Mouse (Mus musculus) liver, embryonic 13.5 days (tissue): ENCODE data around the gene Pcbp3. TPM values are rescaled to one million over a fixed set of nuclear protein-coding genes. Genes with fewer than 3 reads are reported as not detected.

Experiments used
- ATAC-seq: fragments of 200-750 bp; cut with Nextera tagmentation; 2 replicates; pipeline ENCODE4 v1.8.0; 2017; ENCODE audit warnings: low read depth, mild to moderate bottlenecking, moderate number of reproducible peaks, moderate library complexity
- DNase-seq: peaks from one replicate; pipeline ENCODE4 v3.0.0; 2022
- H3K27ac ChIP-seq: fragments of 300-500 bp; sonication (generic); 2 replicates; pipeline ENCODE4 v1.5.1; 2015; ENCODE audit warnings: moderate library complexity, mild to moderate bottlenecking, inconsistent platforms
- H3K27me3 ChIP-seq: fragments of 300-500 bp; sonication (generic); 2 replicates; pipeline ENCODE4 v1.6.1; 2015; ENCODE audit warnings: mild to moderate bottlenecking, inconsistent platforms
- H3K36me3 ChIP-seq: fragments of 300-500 bp; sonication (generic); 2 replicates; pipeline ENCODE4 v1.6.1; 2015; ENCODE audit warnings: mild to moderate bottlenecking, inconsistent platforms
- H3K4me1 ChIP-seq: fragments of 300-500 bp; sonication (generic); replicated peaks from 2 replicates; pipeline ENCODE4 v1.6.1; 2015; ENCODE audit warnings: inconsistent platforms
- H3K4me2 ChIP-seq: fragments of 300-500 bp; sonication (generic); 2 replicates; pipeline ENCODE4 v1.6.1; 2015; ENCODE audit warnings: inconsistent platforms, mild to moderate bottlenecking, moderate library complexity
- H3K4me3 ChIP-seq: fragments of 300-500 bp; sonication (generic); replicated peaks from 2 replicates; pipeline ENCODE4 v1.5.1; 2015; ENCODE audit warnings: mild to moderate bottlenecking, inconsistent platforms
- H3K9ac ChIP-seq: fragments of 300-500 bp; sonication (generic); 2 replicates; pipeline ENCODE4 v1.6.1; 2015; ENCODE audit warnings: mild to moderate bottlenecking, inconsistent platforms
- H3K9me3 ChIP-seq: fragments of 300-500 bp; sonication (generic); replicated peaks from 2 replicates; pipeline ENCODE4 v1.6.1; 2016; ENCODE audit warnings: inconsistent platforms
- WGBS: fragments of 180-500 bp; shearing (Covaris S2); methylation state at CpG from one replicate; pipeline ENCODE4 v1.1.7; 2015; ENCODE audit not compliant: insufficient replicate concordance; 5-methylcytosine and 5-hydroxymethylcytosine counted together
- polyA plus RNA-seq: library from polyadenylated mRNA; unstranded; fragments of >200 nt; fragmentation: Nextera tagmentation; extraction: Ambion mirVana; gene quantifications from 2 replicates; pipeline ENCODE4 v1.2.1, GENCODE M21; 2015

The Pcbp3 gene
- polyA plus RNA-seq, result 5.1 and 7.6 TPM in 2 replicates

GRCm38 (mm10) chr10:76961790-76962489, at the start of gene Pcbp3:
Gene Pcbp3 (minus strand): TSS chr10:76961887.
- Histone ChIP-seq H3K4me2 (peak within 1 kb of the TSS; percentile 85), H3K9ac (peak within 1 kb of the TSS; percentile 68), H3K27ac (no peak within 1 kb of the TSS)

GRCm38 (mm10) chr10:77008698-77009097, 47.0 kb upstream of the Pcbp3 start:
- H3K4me1 ChIP-seq, result peaks cover 14% of the 10 kb centered on the region
- H3K9me3 ChIP-seq, result no peaks in the 10 kb centered on the region
- H3K27me3 ChIP-seq, result no peaks in the 10 kb centered on the region
- H3K9ac ChIP-seq, result no peak overlapping the region
- H3K4me2 ChIP-seq, result no peak overlapping the region
- ATAC-seq (no peak), DNase-seq (no peak)
- no peak overlapping the region for H3K4me3 ChIP-seq
- no peaks in the 10 kb centered on the region for H3K36me3 ChIP-seq
- no peak overlapping the region for H3K27ac ChIP-seq
- WGBS, result 66% methylated on average over 2 of the region's 3 CpGs

More at GRCm38 (mm10) chr10:76961790-76962489, at the start of gene Pcbp3:
- 4% methylated on average over 62 of the region's 62 CpGs for WGBS
- DNase-seq, result peak; percentile 90
- Histone ChIP-seq H3K36me3 (no peaks in the 10 kb centered on the region), H3K4me1 (peaks cover 19% of the 10 kb centered on the region), H3K27me3 (peaks cover 14% of the 10 kb centered on the region), H3K4me3 (peak within 1 kb of the TSS; percentile 59), H3K9me3 (no peaks in the 10 kb centered on the region)
- peak; percentile 95 for ATAC-seq

GRCm38 (mm10) chr10:77008109-77008561, 46.4 kb upstream of the Pcbp3 start:
- H3K9me3 ChIP-seq, result no peaks in the 10 kb centered on the region
- WGBS, result 46% methylated on average over 9 of the region's 9 CpGs
- peaks cover 14% of the 10 kb centered on the region for H3K4me1 ChIP-seq
- ATAC-seq, result no peak
- no peak overlapping the region for H3K4me3 ChIP-seq
- no peak for DNase-seq
- no peak overlapping the region for H3K9ac ChIP-seq
- H3K27me3 ChIP-seq, result no peaks in the 10 kb centered on the region
- no peak overlapping the region; the same call in 1 of the 2 replicates for H3K27ac ChIP-seq
- no peaks in the 10 kb centered on the region for H3K36me3 ChIP-seq
- H3K4me2 ChIP-seq, result no peak overlapping the region

- DNase-seq (no peak), ATAC-seq (no peak)
- H3K27me3 ChIP-seq, result no peaks in the 10 kb centered on the region
- H3K27ac ChIP-seq, result no peak overlapping the region; the same call in 1 of the 2 replicates
- H3K4me3 ChIP-seq, result no peak overlapping the region
- peaks cover 14% of the 10 kb centered on the region for H3K4me1 ChIP-seq
- no peak overlapping the region for H3K9ac ChIP-seq
- no peaks in the 10 kb centered on the region for H3K9me3 ChIP-seq
- H3K4me2 ChIP-seq, result no peak overlapping the region
- 48% methylated on average over 8 of the region's 8 CpGs for WGBS
- H3K36me3 ChIP-seq, result no peaks in the 10 kb centered on the region
Measured at GRCm38 (mm10) chr10:77007433-77008108, 45.9 kb upstream of the Pcbp3 start.

GRCm38 (mm10) chr10:77004936-77005335, 43.2 kb upstream of the Pcbp3 start:
- Histone ChIP-seq H3K27ac (no peak overlapping the region), H3K4me1 (peaks cover 11% of the 10 kb centered on the region), H3K4me3 (no peak overlapping the region), H3K9me3 (no peaks in the 10 kb centered on the region), H3K36me3 (no peaks in the 10 kb centered on the region), H3K4me2 (no peak overlapping the region), H3K27me3 (no peaks in the 10 kb centered on the region), H3K9ac (no peak overlapping the region)
- 39% methylated on average over 7 of the region's 7 CpGs for WGBS
- no peak for DNase-seq
- no peak for ATAC-seq

- no peak for DNase-seq
- no peaks in the 10 kb centered on the region for H3K9me3 ChIP-seq
- no peak overlapping the region for H3K4me3 ChIP-seq
- no peak overlapping the region for H3K27ac ChIP-seq
- no peaks in the 10 kb centered on the region for H3K36me3 ChIP-seq
- no peaks in the 10 kb centered on the region for H3K4me1 ChIP-seq
- no peak for ATAC-seq
- no peaks in the 10 kb centered on the region for H3K27me3 ChIP-seq
- H3K4me2 ChIP-seq, result no peak overlapping the region
- 63% methylated on average over 17 of the region's 17 CpGs for WGBS
- no peak overlapping the region for H3K9ac ChIP-seq
Measured at GRCm38 (mm10) chr10:76997759-76998513, 36.2 kb upstream of the Pcbp3 start.

GRCm38 (mm10) chr10:76992456-76992855, 30.8 kb upstream of the Pcbp3 start:
- Histone ChIP-seq H3K27me3 (peaks cover 4% of the 10 kb centered on the region; the same call in 1 of the 2 replicates), H3K4me1 (no peaks in the 10 kb centered on the region), H3K36me3 (no peaks in the 10 kb centered on the region), H3K27ac (no peak overlapping the region), H3K9ac (no peak overlapping the region), H3K4me3 (no peak overlapping the region), H3K4me2 (no peak overlapping the region), H3K9me3 (no peaks in the 10 kb centered on the region)
- ATAC-seq (no peak), DNase-seq (no peak)
- WGBS, result 29% methylated on average over 3 of the region's 3 CpGs

GRCm38 (mm10) chr10:76988586-76988985, 26.9 kb upstream of the Pcbp3 start:
- no peak overlapping the region for H3K27ac ChIP-seq
- H3K4me1 ChIP-seq, result no peaks in the 10 kb centered on the region
- no peak overlapping the region for H3K4me2 ChIP-seq
- no peaks in the 10 kb centered on the region for H3K9me3 ChIP-seq
- 71% methylated on average over 5 of the region's 5 CpGs for WGBS
- DNase-seq (no peak), ATAC-seq (no peak)
- H3K4me3 ChIP-seq, result no peak overlapping the region
- H3K27me3 ChIP-seq, result peaks cover 8% of the 10 kb centered on the region; the same call in 1 of the 2 replicates
- H3K36me3 ChIP-seq, result no peaks in the 10 kb centered on the region
- no peak overlapping the region for H3K9ac ChIP-seq

GRCm38 (mm10) chr10:76978042-76978441, 16.4 kb upstream of the Pcbp3 start:
- no peak overlapping the region for H3K4me2 ChIP-seq
- no peak overlapping the region for H3K9ac ChIP-seq
- no peak overlapping the region for H3K27ac ChIP-seq
- 17% methylated on average over 2 of the region's 2 CpGs for WGBS
- H3K4me3 ChIP-seq, result no peak overlapping the region
- DNase-seq (no peak), ATAC-seq (no peak)
- H3K36me3 ChIP-seq, result no peaks in the 10 kb centered on the region
- no peaks in the 10 kb centered on the region for H3K9me3 ChIP-seq
- no peaks in the 10 kb centered on the region for H3K27me3 ChIP-seq
- H3K4me1 ChIP-seq, result no peaks in the 10 kb centered on the region

GRCm38 (mm10) chr10:76976699-76977098, 15.0 kb upstream of the Pcbp3 start:
- ATAC-seq (no peak), DNase-seq (no peak)
- WGBS, result 40% methylated on average over 4 of the region's 4 CpGs
- Histone ChIP-seq H3K27me3 (no peaks in the 10 kb centered on the region), H3K27ac (no peak overlapping the region), H3K4me2 (no peak overlapping the region), H3K4me1 (peaks cover 4% of the 10 kb centered on the region; the same call in 1 of the 2 replicates), H3K9me3 (no peaks in the 10 kb centered on the region), H3K4me3 (no peak overlapping the region), H3K9ac (no peak overlapping the region), H3K36me3 (no peaks in the 10 kb centered on the region)

- DNase-seq, result no peak
- H3K9me3 ChIP-seq, result no peaks in the 10 kb centered on the region
- H3K27me3 ChIP-seq, result no peaks in the 10 kb centered on the region
- H3K9ac ChIP-seq, result no peak overlapping the region
- ATAC-seq, result no peak
- no peaks in the 10 kb centered on the region for H3K36me3 ChIP-seq
- H3K4me3 ChIP-seq, result no peak overlapping the region
- WGBS, result 35% methylated on average over 15 of the region's 15 CpGs
- no peak overlapping the region for H3K4me2 ChIP-seq
- no peak overlapping the region for H3K27ac ChIP-seq
- peaks cover 4% of the 10 kb centered on the region; the same call in 1 of the 2 replicates for H3K4me1 ChIP-seq
Measured at GRCm38 (mm10) chr10:76973797-76974436, 12.2 kb upstream of the Pcbp3 start.
